7 mouse cellular contexts compared by ENCODE assay signal in the genomic region with DNA sequence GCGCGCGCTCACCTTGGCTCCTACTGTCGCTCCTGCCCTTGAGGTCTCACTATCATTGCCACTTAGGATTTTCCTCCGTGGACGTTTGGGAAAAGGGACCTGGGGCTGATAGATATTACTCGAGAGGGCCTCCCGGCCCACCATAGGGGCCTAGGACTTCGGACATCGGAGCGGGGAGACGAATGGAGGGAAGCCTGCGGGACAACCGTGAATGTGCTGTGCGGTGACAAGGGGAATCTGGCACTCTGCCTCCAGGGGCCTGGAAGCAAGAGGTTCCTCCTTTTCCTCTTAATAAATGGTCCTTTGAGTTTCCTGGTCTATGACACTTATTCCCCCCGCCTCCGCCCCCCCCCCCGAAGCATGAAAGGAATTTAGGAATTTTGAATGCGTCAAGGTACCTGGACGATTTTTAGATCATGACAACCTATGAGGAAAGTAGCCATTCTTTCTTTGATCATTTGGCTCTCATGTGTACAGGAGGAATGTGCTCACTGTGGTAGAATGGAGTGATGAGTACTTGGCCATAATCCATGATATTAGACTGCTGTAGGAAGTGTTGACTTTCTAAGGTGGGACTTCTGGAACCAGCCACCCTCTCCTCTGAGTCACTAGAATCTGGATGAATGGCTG. TPM values are rescaled to one million over a fixed set of nuclear protein-coding genes. Genes with fewer than 3 reads are reported as not detected.
DNase-seq lines count a peak whose midpoint lies in the region; ATAC-seq and TF ChIP-seq lines count a peak whose summit lies in the region.

No protein-coding gene starts in this region.

- H3K9me3 ChIP-seq in embryonic facial prominence, embryonic 10.5 days, result no peaks in the 10 kb centered on the region
- H3K9me3 ChIP-seq in hindbrain, embryonic 13.5 days, result no peaks in the 10 kb centered on the region
- H3K9me3 ChIP-seq in lung, postnatal 0 days (ENCODE audit: low read length), result no peaks in the 10 kb centered on the region

- no peaks in the 10 kb centered on the region for H3K4me1 ChIP-seq in lung, adult 2 months (ENCODE audit: control insufficient read depth, insufficient read depth, low read length)
- peaks cover 9% of the 10 kb centered on the region for H3K4me1 ChIP-seq in embryonic facial prominence, embryonic 10.5 days
- H3K4me1 ChIP-seq in hindbrain, embryonic 13.5 days (replicated peaks), result peaks cover 34% of the 10 kb centered on the region
- no peaks in the 10 kb centered on the region; the same call in 1 of the 2 replicates for H3K4me1 ChIP-seq in lung, postnatal 0 days (ENCODE audit: insufficient read depth, low read depth, low read length)

- no peaks in the 10 kb centered on the region for H3K27me3 ChIP-seq in embryonic facial prominence, embryonic 10.5 days (replicated peaks; ENCODE audit: low read depth, poor library complexity, severe bottlenecking)
- H3K27me3 ChIP-seq in hindbrain, embryonic 13.5 days, result no peaks in the 10 kb centered on the region
- H3K27me3 ChIP-seq in lung, postnatal 0 days (replicated peaks; ENCODE audit: insufficient read depth, low read length), result no peaks in the 10 kb centered on the region

- TF ChIP-seq CTCF in lung, adult 2 months (IDR thresholded peaks at IDR 0.05; ENCODE audit: insufficient read depth, low read length), result no peak
- no peak for TF ChIP-seq CTCF in lung, postnatal 0 days (IDR thresholded peaks at IDR 0.05)

- no peak for DNase-seq in lung, adult 2 months
- no peak for DNase-seq in lung, postnatal 25 days (ENCODE audit: low spot score)
- DNase-seq in embryonic facial prominence, embryonic 10.5 days (ENCODE audit: low spot score), result no peak
- DNase-seq in lung, postnatal 0 days (ENCODE audit: low spot score), result peak; percentile 58
- DNase-seq in retina, embryonic 14.5 days (ENCODE audit: low spot score), result no peak
- DNase-seq in T-cell, adult 2 months (ENCODE audit: low spot score), result no peak

- peak overlapping the region; percentile 77 for H3K4me2 ChIP-seq in hindbrain, embryonic 13.5 days
- peak overlapping the region; percentile 75 for H3K4me2 ChIP-seq in lung, postnatal 0 days (replicated peaks; ENCODE audit: low read depth, low read length)

- H3K9ac ChIP-seq in hindbrain, embryonic 13.5 days, result peak overlapping the region; percentile 97
- peak overlapping the region; percentile 88 for H3K9ac ChIP-seq in lung, postnatal 0 days (replicated peaks; ENCODE audit: low read depth)

- peak; percentile 19; the same call in 1 of the 2 replicates for TF ChIP-seq EP300 in lung, postnatal 0 days (IDR thresholded peaks at IDR 0.05)

- 2% methylated on average over 20 of the region's 20 CpGs for WGBS in lung, adult 2 months
- WGBS in embryonic facial prominence, embryonic 10.5 days, result 3% methylated on average over 20 of the region's 20 CpGs
- WGBS in hindbrain, embryonic 13.5 days, result 3% methylated on average over 20 of the region's 20 CpGs
- 0% methylated on average over 17 of the region's 20 CpGs for WGBS in lung, postnatal 0 days

- no peak for ATAC-seq in hindbrain, embryonic 13.5 days (ENCODE audit: low FRiP score)
- no peak for ATAC-seq in lung, postnatal 0 days

- H3K4me3 ChIP-seq in lung, adult 2 months (replicated peaks; ENCODE audit: extremely low read depth, low read depth, low read length), result peak overlapping the region; percentile 74
- H3K4me3 ChIP-seq in embryonic facial prominence, embryonic 10.5 days, result peak overlapping the region; percentile 97
- H3K4me3 ChIP-seq in hindbrain, embryonic 13.5 days, result peak overlapping the region; percentile 94
- H3K4me3 ChIP-seq in lung, postnatal 0 days (ENCODE audit: low read depth, low read length), result peak overlapping the region; percentile 76

- no peak for TF ChIP-seq POLR2A in lung, adult 2 months (IDR thresholded peaks at IDR 0.05; ENCODE audit: borderline replicate concordance, extremely low read depth, low read depth, low read length)

- peaks cover 33% of the 10 kb centered on the region for H3K36me3 ChIP-seq in embryonic facial prominence, embryonic 10.5 days (replicated peaks)
- peaks cover 13% of the 10 kb centered on the region for H3K36me3 ChIP-seq in hindbrain, embryonic 13.5 days
- H3K36me3 ChIP-seq in lung, postnatal 0 days (ENCODE audit: insufficient read depth, low read length), result peaks cover 10% of the 10 kb centered on the region; the same call in 1 of the 2 replicates

- H3K27ac ChIP-seq in embryonic facial prominence, embryonic 10.5 days (replicated peaks), result peak overlapping the region; percentile 90
- H3K27ac ChIP-seq in hindbrain, embryonic 13.5 days, result peak overlapping the region; percentile 96
- H3K27ac ChIP-seq in lung, postnatal 0 days (ENCODE audit: low read length), result peak overlapping the region; percentile 93

RNA-seq across cellular contexts. Expression of a gene that starts 0.7 kb away (rescaled TPM):
- polyA plus RNA-seq in lung, adult 2 months (2012; rRNA removed), result 15.1 and 24.2 TPM in 2 replicates
- 71.4 and 73.5 TPM in 2 replicates for polyA plus RNA-seq in embryonic facial prominence, embryonic 10.5 days (2016; fragmentation: Nextera tagmentation; extraction: Ambion mirVana)
- 181 and 195 TPM in 2 replicates for polyA plus RNA-seq in hindbrain, embryonic 13.5 days (2015; fragmentation: Nextera tagmentation; extraction: Ambion mirVana)
- 95.8 and 107 TPM in 2 replicates for polyA plus RNA-seq in lung, postnatal 0 days (2015; fragmentation: Nextera tagmentation; extraction: Ambion mirVana)

RNA-seq across cellular contexts. Expression of a gene that starts 13.4 kb away (rescaled TPM):
- 27.5 and 35.2 TPM in 2 replicates for polyA plus RNA-seq in lung, adult 2 months (2012; rRNA removed)
- polyA plus RNA-seq in embryonic facial prominence, embryonic 10.5 days (2016; fragmentation: Nextera tagmentation; extraction: Ambion mirVana), result 54.4 and 56.8 TPM in 2 replicates
- polyA plus RNA-seq in hindbrain, embryonic 13.5 days (2015; fragmentation: Nextera tagmentation; extraction: Ambion mirVana), result 128 and 133 TPM in 2 replicates
- polyA plus RNA-seq in lung, postnatal 0 days (2015; fragmentation: Nextera tagmentation; extraction: Ambion mirVana), result 44.7 and 47.3 TPM in 2 replicates
